Comparison of ENCODE assay signal across 20 mouse cellular contexts in genomic region chr9:71764551-71764950, GRCm38 (mm10). TPM values are rescaled to one million over a fixed set of nuclear protein-coding genes. Genes with fewer than 3 reads are reported as not detected.
DNase-seq lines count a peak whose midpoint lies in the region; ATAC-seq and TF ChIP-seq lines count a peak whose summit lies in the region.
"Had no signal": no experiment of that assay in that cellular context is flagged by ENCODE, and none has a peak within 500 bp of the region (broad histone marks: within the 10 kb centered on the region; RNA-seq: fewer than 3 reads in every experiment).

No protein-coding gene starts in this region.

- TF ChIP-seq RAD21 in MEL (IDR thresholded peaks at IDR 0.05; ENCODE audit: low read depth, low read length), result no peak

- intact Hi-C loops in gastrocnemius, postnatal 36 days (cut with DNase I), result no loop called here

- TF ChIP-seq CTCF in MEL (IDR thresholded peaks at IDR 0.05 in 2 of 3, conservative IDR thresholded peaks at IDR 0.05 in 1 of 3; ENCODE audit: control insufficient read depth in 1 of 3, insufficient read depth in 1 of 3, low read depth in 2 of 3, low read length in 3 of 3, poor library complexity in 1 of 3, severe bottlenecking in 1 of 3), result no peak

- no peak overlapping the region for H3K27ac ChIP-seq in MEL (ENCODE audit: control insufficient read depth, low read depth, low read length)
- no peak overlapping the region for H3K27ac ChIP-seq in stomach, embryonic 15.5 days
- H3K27ac ChIP-seq: embryonic facial prominence, embryonic 15.5 days; gastrocnemius, adult 2 months; heart, embryonic 15.5 days had no signal

- H3K79me2 ChIP-seq in MEL (ENCODE audit: control insufficient read depth, insufficient read depth, low read length, poor library complexity), result no peaks in the 10 kb centered on the region

- H3K27me3 ChIP-seq in MEL (ENCODE audit: control insufficient read depth in 1 of 2, insufficient read depth in 2 of 2, low read length in 2 of 2), result no peaks in the 10 kb centered on the region
- no peaks in the 10 kb centered on the region for H3K27me3 ChIP-seq in stomach, embryonic 15.5 days (replicated peaks)
- H3K27me3 ChIP-seq: embryonic facial prominence, embryonic 15.5 days; heart, embryonic 15.5 days had no signal

- no peaks in the 10 kb centered on the region for H3K9me3 ChIP-seq in MEL (replicated peaks; ENCODE audit: insufficient read depth, low read length)
- no peaks in the 10 kb centered on the region for H3K9me3 ChIP-seq in stomach, embryonic 15.5 days
- H3K9me3 ChIP-seq: embryonic facial prominence, embryonic 15.5 days; heart, embryonic 15.5 days had no signal

- DNase-seq in spleen, postnatal 36 days (ENCODE audit: low spot score in 2 of 2), result peak; percentile 4 to 8
- no peak for DNase-seq in spleen, adult 18-20 months
- DNase-seq in MEL (ENCODE audit: low read depth, low spot score), result peak; percentile 68
- no peak for DNase-seq in gastrocnemius, postnatal 36 days
- DNase-seq in cerebellum, adult 9-11 months, result no peak
- DNase-seq: adrenal gland, adult 2 months; cerebellum, postnatal 25 days; gastrocnemius, adult 2 months; heart, adult 11 months; kidney, adult 9 months; kidney, postnatal 25 days; left cerebral cortex, postnatal 4 days; liver; lung, adult 18-20 months; lung, postnatal 14 days; thymus, postnatal 14 days had no signal

- H3K4me3 ChIP-seq in MEL (ENCODE audit: control insufficient read depth in 1 of 2, insufficient read depth in 1 of 2, low read depth in 2 of 2, low read length in 2 of 2), result peak overlapping the region; percentile 29 to 34; a peak in 2 of 4 replicates
- no peak overlapping the region for H3K4me3 ChIP-seq in stomach, embryonic 15.5 days (replicated peaks)
- H3K4me3 ChIP-seq: embryonic facial prominence, embryonic 15.5 days; gastrocnemius, adult 2 months; heart, embryonic 15.5 days had no signal

- TF ChIP-seq POLR2A in MEL (IDR thresholded peaks at IDR 0.05; ENCODE audit: control insufficient read depth in 1 of 2, insufficient read depth in 1 of 2, low read depth in 1 of 2, low read length in 2 of 2, poor library complexity in 1 of 2), result no peak

- 57% methylated on average over 11 of the region's 11 CpGs for WGBS in stomach, embryonic 15.5 days

- H3K4me2 ChIP-seq in stomach, embryonic 15.5 days, result no peak overlapping the region
- H3K4me2 ChIP-seq: embryonic facial prominence, embryonic 15.5 days; heart, embryonic 15.5 days had no signal

- no peak overlapping the region for H3K9ac ChIP-seq in MEL (ENCODE audit: control insufficient read depth, low read depth, low read length, poor library complexity, severe bottlenecking)
- no peak overlapping the region for H3K9ac ChIP-seq in stomach, embryonic 15.5 days
- H3K9ac ChIP-seq: embryonic facial prominence, embryonic 15.5 days; heart, embryonic 15.5 days had no signal

- H3K36me3 ChIP-seq in MEL (ENCODE audit: control insufficient read depth in 1 of 2, insufficient read depth in 2 of 2, low read length in 2 of 2), result peaks cover 0 to 2% of the 10 kb centered on the region in 2 experiments; a peak in 1 of 4 replicates
- H3K36me3 ChIP-seq in stomach, embryonic 15.5 days, result no peaks in the 10 kb centered on the region
- H3K36me3 ChIP-seq: embryonic facial prominence, embryonic 15.5 days; heart, embryonic 15.5 days had no signal

- peak; percentile 71 to 75; a peak in 2 of 4 replicates for ATAC-seq in hematopoietic stem cell, adult 5-6 weeks (replicated peaks in 1 of 2; ENCODE audit: insufficient read depth in 1 of 2, low FRiP score in 2 of 2, low TSS enrichment in 1 of 2, low read depth in 1 of 2, poor library complexity in 2 of 2, severe bottlenecking in 2 of 2)
- ATAC-seq in stomach, embryonic 15.5 days (ENCODE audit: insufficient read depth, low FRiP score, low read depth), result peak; percentile 53; the same call in 1 of the 2 replicates

- TF ChIP-seq EP300 in MEL (IDR thresholded peaks at IDR 0.05; ENCODE audit: low read depth in 1 of 2, low read length in 2 of 2), result no peak

- H3K4me1 ChIP-seq in MEL (ENCODE audit: control insufficient read depth in 1 of 2, insufficient read depth in 2 of 2, low read length in 2 of 2), result peaks cover 0 to 9% of the 10 kb centered on the region in 2 experiments; a peak in 2 of 4 replicates
- peaks cover 19% of the 10 kb centered on the region for H3K4me1 ChIP-seq in stomach, embryonic 15.5 days

TF ChIP-seq in MEL, 35 proteins besides CTCF, POLR2A, EP300 and RAD21:
- no peak for TF ChIP-seq USF1 (IDR thresholded peaks at IDR 0.05; ENCODE audit: low read depth, low read length)
- TF ChIP-seq NRF1 (IDR thresholded peaks at IDR 0.05; ENCODE audit: insufficient read depth, low read depth, low read length, poor library complexity, severe bottlenecking), result peak; percentile 64
- TF ChIP-seq E2F4 (IDR thresholded peaks at IDR 0.05; ENCODE audit: borderline replicate concordance, low read depth, low read length), result 0 out of 2 replicates have a peak, but pooled peaks have one; percentile 38
TF ChIP-seq in MEL: peak in this region for 2.

RNA-seq across cellular contexts. Expression of gene Cgnl1, which starts 6.9 kb away (rescaled TPM):
- 0.16 and 0.19 TPM in 2 replicates for total RNA-seq in MEL (2012; rRNA removed)
- polyA plus RNA-seq in MEL (2012; ENCODE audit: insufficient read depth in 1 of 2, insufficient read length in 2 of 2, low read depth in 1 of 2, low replicate concordance in 2 of 2, missing spikeins in 1 of 2), result under 1 TPM in 1 of 2 experiments, not detected in 1; 0.70 TPM
- total RNA-seq in hematopoietic stem cell, adult 5-6 weeks (2017), result 0.25 TPM in 1 of 2 replicates, not detected in the other
- 11.0 and 11.3 TPM in 2 replicates for polyA plus RNA-seq in stomach, embryonic 15.5 days (2015; fragmentation: Nextera tagmentation; extraction: Ambion mirVana)
- 1 to 10 TPM; 4.0 to 7.6 TPM for total RNA-seq in gastrocnemius, postnatal 36 days (2021)

Comparison
In these comparisons a context has a peak if more than half of its experiments do, and no peak if none do; other contexts are left out.
1. DNase-seq: peak in spleen, postnatal 36 days (2 of 2) and MEL (single experiment); none in spleen, adult 18-20 months (0 of 2), gastrocnemius, postnatal 36 days (0 of 2) and cerebellum, adult 9-11 months (single experiment).